Mouse (Mus musculus) brain, embryonic 14.5 days (tissue): ENCODE measurements around the gene Ppfibp2.

Experiments used
- CTCF ChIP-seq: fragments of 200-500 bp; IDR thresholded peaks from 2 replicates; pipeline ENCODE4 v1.5.1; 2012; ENCODE audit warnings: inconsistent platforms, mild to moderate bottlenecking, moderate library complexity, borderline replicate concordance; ENCODE audit not compliant: insufficient read depth, insufficient read length; ENCODE audit errors: extremely low read depth
- POLR2A ChIP-seq: fragments of 200-500 bp; IDR thresholded peaks from 2 replicates; pipeline ENCODE4 v1.6.1; 2012; ENCODE audit warnings: mild to moderate bottlenecking, inconsistent platforms, borderline replicate concordance; ENCODE audit not compliant: poor library complexity, insufficient read depth, insufficient read length, severe bottlenecking; ENCODE audit errors: extremely low read depth

- TF ChIP-seq CTCF, result no peak
- TF ChIP-seq POLR2A, result no peak
Observed at GRCm38 (mm10) chr7:107563727-107564126, 31.3 kb upstream of the Ppfibp2 start.
